In genomic region chr15:78514393-78515146, GRCm38 (mm10) we compare ENCODE assay signal across 8 mouse cellular contexts. TPM values are rescaled to one million over a fixed set of nuclear protein-coding genes. Genes with fewer than 3 reads are reported as not detected.
A peak's percentile ranks its signal among the peaks of the same experiment; 100 is the strongest.
DNase-seq lines count a peak whose midpoint lies in the region; ATAC-seq and TF ChIP-seq lines count a peak whose summit lies in the region.

No protein-coding gene starts in this region.

- peak; percentile 41 for DNase-seq in MEL-GATA-1-ER (ENCODE audit: extremely low read depth, low read depth)
- peak; percentile 68 for DNase-seq in c-Kit-positive CD71-positive TER-119-positive erythroid progenitor cells, embryonic 14.5 days (ENCODE audit: low spot score)
- peak; percentile 82 to 90 for DNase-seq in heart, postnatal 10 days
- peak; percentile 84 for DNase-seq in layer of hippocampus, adult 9-10 months (ENCODE audit: low spot score)
- DNase-seq in lung, postnatal 0 days (ENCODE audit: low spot score): peak; percentile 76
- peak; percentile 82 to 87 for DNase-seq in right cerebral cortex, postnatal 10 days (ENCODE audit: low spot score in 2 of 2)
- DNase-seq in urinary bladder, postnatal 25 days (ENCODE audit: low spot score): peak; percentile 79

- no peak for TF ChIP-seq EP300 in lung, postnatal 0 days (IDR thresholded peaks at IDR 0.05)

- H3K4me2 ChIP-seq in forebrain, embryonic 12.5 days: no peak overlapping the region
- H3K4me2 ChIP-seq in lung, postnatal 0 days (replicated peaks; ENCODE audit: low read depth, low read length): no peak overlapping the region

- H3K27ac ChIP-seq in forebrain, embryonic 12.5 days: no peak overlapping the region
- no peak overlapping the region for H3K27ac ChIP-seq in lung, postnatal 0 days (ENCODE audit: low read length)

- H3K36me3 ChIP-seq in forebrain, embryonic 12.5 days (replicated peaks): no peaks in the 10 kb centered on the region
- H3K36me3 ChIP-seq in lung, postnatal 0 days (ENCODE audit: insufficient read depth, low read length): no peaks in the 10 kb centered on the region

- peak; percentile 55; the same call in 1 of the 2 replicates for ATAC-seq in forebrain, embryonic 12.5 days (ENCODE audit: low FRiP score)
- peak; percentile 59 for ATAC-seq in lung, postnatal 0 days

- no peak overlapping the region for H3K9ac ChIP-seq in forebrain, embryonic 12.5 days
- H3K9ac ChIP-seq in lung, postnatal 0 days (replicated peaks; ENCODE audit: low read depth): no peak overlapping the region

- H3K9me3 ChIP-seq in forebrain, embryonic 12.5 days: no peaks in the 10 kb centered on the region
- no peaks in the 10 kb centered on the region for H3K9me3 ChIP-seq in lung, postnatal 0 days (ENCODE audit: low read length)

- intact Hi-C loops in heart, postnatal 10 days (cut with DNase I): loop anchor here (1.0 to 10.0 kb wide), 3 partner anchors 18 to 260 kb away; no protein-coding TSS in a partner anchor

- H3K27me3 ChIP-seq in forebrain, embryonic 12.5 days: no peaks in the 10 kb centered on the region
- no peaks in the 10 kb centered on the region for H3K27me3 ChIP-seq in lung, postnatal 0 days (replicated peaks; ENCODE audit: insufficient read depth, low read length)

- H3K4me3 ChIP-seq in forebrain, embryonic 12.5 days (replicated peaks): no peak overlapping the region
- H3K4me3 ChIP-seq in lung, postnatal 0 days (ENCODE audit: low read depth, low read length): no peak overlapping the region

- WGBS in forebrain, embryonic 12.5 days: 32% methylated on average over 7 of the region's 7 CpGs
- WGBS in lung, postnatal 0 days: 21% methylated on average over 7 of the region's 7 CpGs

- H3K4me1 ChIP-seq in forebrain, embryonic 12.5 days: peaks cover 7% of the 10 kb centered on the region
- H3K4me1 ChIP-seq in lung, postnatal 0 days (ENCODE audit: insufficient read depth, low read depth, low read length): no peaks in the 10 kb centered on the region

- TF ChIP-seq CTCF in lung, postnatal 0 days (IDR thresholded peaks at IDR 0.05): peak; percentile 96

RNA-seq across cellular contexts. Expression of gene C1qtnf6, which starts 16.6 kb away (rescaled TPM):
- polyA plus RNA-seq in forebrain, embryonic 12.5 days (2016; fragmentation: Nextera tagmentation; extraction: Ambion mirVana): 6.2 and 7.6 TPM in 2 replicates
- total RNA-seq in heart, postnatal 10 days (2021): 10 to 100 TPM; 89.5 to 98.7 TPM
- 19.1 and 21.5 TPM in 2 replicates for polyA plus RNA-seq in lung, postnatal 0 days (2015; fragmentation: Nextera tagmentation; extraction: Ambion mirVana)

RNA-seq across cellular contexts. Expression of gene Il2rb, which starts 19.5 kb away (rescaled TPM):
- not detected in 2 replicates for polyA plus RNA-seq in forebrain, embryonic 12.5 days (2016; fragmentation: Nextera tagmentation; extraction: Ambion mirVana)
- under 1 TPM; 0.20 to 0.26 TPM for total RNA-seq in heart, postnatal 10 days (2021)
- 0.63 and 0.67 TPM in 2 replicates for polyA plus RNA-seq in lung, postnatal 0 days (2015; fragmentation: Nextera tagmentation; extraction: Ambion mirVana)

RNA-seq across cellular contexts. Expression of gene Sstr3, which starts 29.9 kb away (rescaled TPM):
- polyA plus RNA-seq in forebrain, embryonic 12.5 days (2016; fragmentation: Nextera tagmentation; extraction: Ambion mirVana): 0.32 and 0.35 TPM in 2 replicates
- under 1 TPM in 1 of 2 experiments, not detected in 1; 0.20 TPM for total RNA-seq in heart, postnatal 10 days (2021)
- polyA plus RNA-seq in lung, postnatal 0 days (2015; fragmentation: Nextera tagmentation; extraction: Ambion mirVana): 0.06 and 0.10 TPM in 2 replicates

RNA-seq across cellular contexts. Expression of gene Tmprss6, which starts 46.1 kb away (rescaled TPM):
- polyA plus RNA-seq in forebrain, embryonic 12.5 days (2016; fragmentation: Nextera tagmentation; extraction: Ambion mirVana): 0.43 and 1.3 TPM in 2 replicates
- under 1 TPM; 0.10 to 0.45 TPM for total RNA-seq in heart, postnatal 10 days (2021)
- 0.20 and 0.23 TPM in 2 replicates for polyA plus RNA-seq in lung, postnatal 0 days (2015; fragmentation: Nextera tagmentation; extraction: Ambion mirVana)

RNA-seq across cellular contexts. Expression of gene Rac2, which starts 58.0 kb away (rescaled TPM):
- polyA plus RNA-seq in forebrain, embryonic 12.5 days (2016; fragmentation: Nextera tagmentation; extraction: Ambion mirVana): 2.6 and 4.6 TPM in 2 replicates
- 1 to 10 TPM; 4.6 to 4.7 TPM for total RNA-seq in heart, postnatal 10 days (2021)
- polyA plus RNA-seq in lung, postnatal 0 days (2015; fragmentation: Nextera tagmentation; extraction: Ambion mirVana): 29.7 and 32.1 TPM in 2 replicates
